Mouse (Mus musculus): ENCODE results near the gene Anks1.

The Anks1 gene

GRCm38 (mm10) chr17:28000389-28000788 lies 91.3 kb downstream of the Anks1 start:
- Histone ChIP-seq H3K4me3 (replicated peaks; ENCODE audit: low read length) (peak overlapping the region; percentile 50), H3K36me3 (ENCODE audit: insufficient read depth, low read length) (peaks cover 48% of the 10 kb centered on the region), H3K9me3 (ENCODE audit: low read length) (no peaks in the 10 kb centered on the region), H3K4me1 (replicated peaks; ENCODE audit: low read depth, low read length) (peaks cover 63% of the 10 kb centered on the region), H3K27me3 (ENCODE audit: insufficient read depth, low read length) (peaks cover 15% of the 10 kb centered on the region)
- TF ChIP-seq POU5F1 (IDR thresholded peaks at IDR 0.05; ENCODE audit: borderline replicate concordance, low read length), result no peak
- no peak for TF ChIP-seq CTCF (conservative IDR thresholded peaks at IDR 0.05; ENCODE audit: low read length)
- TF ChIP-seq NANOG (IDR thresholded peaks at IDR 0.05; ENCODE audit: borderline replicate concordance, low read length), result no peak

- Histone ChIP-seq H3K4me1 (replicated peaks; ENCODE audit: low read depth, low read length) (peaks cover 58% of the 10 kb centered on the region), H3K4me3 (replicated peaks; ENCODE audit: low read length) (peak overlapping the region; percentile 29), H3K27me3 (ENCODE audit: insufficient read depth, low read length) (peaks cover 16% of the 10 kb centered on the region), H3K9me3 (ENCODE audit: low read length) (no peaks in the 10 kb centered on the region), H3K36me3 (ENCODE audit: insufficient read depth, low read length) (peaks cover 47% of the 10 kb centered on the region)
- no peak for TF ChIP-seq CTCF (conservative IDR thresholded peaks at IDR 0.05; ENCODE audit: low read length)
- TF ChIP-seq NANOG (IDR thresholded peaks at IDR 0.05; ENCODE audit: borderline replicate concordance, low read length), result no peak
- TF ChIP-seq POU5F1 (IDR thresholded peaks at IDR 0.05; ENCODE audit: borderline replicate concordance, low read length), result no peak
These were observed 91.7 kb downstream of the Anks1 start for GRCm38 (mm10) chr17:28000851-28001250.

- Histone ChIP-seq H3K36me3 (ENCODE audit: insufficient read depth, low read length) (peaks cover 44% of the 10 kb centered on the region), H3K27me3 (ENCODE audit: insufficient read depth, low read length) (peaks cover 16% of the 10 kb centered on the region), H3K9me3 (ENCODE audit: low read length) (no peaks in the 10 kb centered on the region), H3K4me1 (replicated peaks; ENCODE audit: low read depth, low read length) (peaks cover 72% of the 10 kb centered on the region), H3K4me3 (replicated peaks; ENCODE audit: low read length) (no peak overlapping the region)
- TF ChIP-seq CTCF (conservative IDR thresholded peaks at IDR 0.05; ENCODE audit: low read length) (no peak), NANOG (IDR thresholded peaks at IDR 0.05; ENCODE audit: borderline replicate concordance, low read length) (no peak), POU5F1 (IDR thresholded peaks at IDR 0.05; ENCODE audit: borderline replicate concordance, low read length) (no peak)
These were observed 96.3 kb downstream of the Anks1 start for GRCm38 (mm10) chr17:28005393-28005792.

- H3K4me1 ChIP-seq (replicated peaks; ENCODE audit: low read depth, low read length), result peaks cover 63% of the 10 kb centered on the region
- peaks cover 16% of the 10 kb centered on the region for H3K27me3 ChIP-seq (ENCODE audit: insufficient read depth, low read length)
- peaks cover 52% of the 10 kb centered on the region for H3K36me3 ChIP-seq (ENCODE audit: insufficient read depth, low read length)
- TF ChIP-seq CTCF (conservative IDR thresholded peaks at IDR 0.05; ENCODE audit: low read length) (no peak), NANOG (IDR thresholded peaks at IDR 0.05; ENCODE audit: borderline replicate concordance, low read length) (no peak), POU5F1 (IDR thresholded peaks at IDR 0.05; ENCODE audit: borderline replicate concordance, low read length) (no peak)
- H3K4me3 ChIP-seq (replicated peaks; ENCODE audit: low read length), result no peak overlapping the region
- no peaks in the 10 kb centered on the region for H3K9me3 ChIP-seq (ENCODE audit: low read length)
These were observed 97.1 kb downstream of the Anks1 start for GRCm38 (mm10) chr17:28006208-28006607.

GRCm38 (mm10) chr17:28006611-28007010 lies 97.5 kb downstream of the Anks1 start:
- Histone ChIP-seq H3K9me3 (ENCODE audit: low read length) (no peaks in the 10 kb centered on the region), H3K36me3 (ENCODE audit: insufficient read depth, low read length) (peaks cover 55% of the 10 kb centered on the region), H3K4me3 (replicated peaks; ENCODE audit: low read length) (no peak overlapping the region), H3K4me1 (replicated peaks; ENCODE audit: low read depth, low read length) (peaks cover 59% of the 10 kb centered on the region), H3K27me3 (ENCODE audit: insufficient read depth, low read length) (peaks cover 16% of the 10 kb centered on the region)
- TF ChIP-seq NANOG (IDR thresholded peaks at IDR 0.05; ENCODE audit: borderline replicate concordance, low read length) (no peak), CTCF (conservative IDR thresholded peaks at IDR 0.05; ENCODE audit: low read length) (no peak), POU5F1 (IDR thresholded peaks at IDR 0.05; ENCODE audit: borderline replicate concordance, low read length) (no peak)

- TF ChIP-seq CTCF (conservative IDR thresholded peaks at IDR 0.05; ENCODE audit: low read length) (no peak), POU5F1 (IDR thresholded peaks at IDR 0.05; ENCODE audit: borderline replicate concordance, low read length) (no peak), NANOG (IDR thresholded peaks at IDR 0.05; ENCODE audit: borderline replicate concordance, low read length) (no peak)
- Histone ChIP-seq H3K9me3 (ENCODE audit: low read length) (no peaks in the 10 kb centered on the region), H3K4me3 (replicated peaks; ENCODE audit: low read length) (peak overlapping the region; percentile 70), H3K36me3 (ENCODE audit: insufficient read depth, low read length) (peaks cover 62% of the 10 kb centered on the region), H3K27me3 (ENCODE audit: insufficient read depth, low read length) (peaks cover 16% of the 10 kb centered on the region), H3K4me1 (replicated peaks; ENCODE audit: low read depth, low read length) (peaks cover 56% of the 10 kb centered on the region)
These were observed 98.2 kb downstream of the Anks1 start for GRCm38 (mm10) chr17:28007179-28007811.

GRCm38 (mm10) chr17:28007857-28008564 lies 98.9 kb downstream of the Anks1 start:
- H3K9me3 ChIP-seq (ENCODE audit: low read length), result no peaks in the 10 kb centered on the region
- no peak for TF ChIP-seq POU5F1 (IDR thresholded peaks at IDR 0.05; ENCODE audit: borderline replicate concordance, low read length)
- TF ChIP-seq NANOG (IDR thresholded peaks at IDR 0.05; ENCODE audit: borderline replicate concordance, low read length), result no peak
- no peak for TF ChIP-seq CTCF (conservative IDR thresholded peaks at IDR 0.05; ENCODE audit: low read length)
- peak overlapping the region; percentile 70 for H3K4me3 ChIP-seq (replicated peaks; ENCODE audit: low read length)
- H3K4me1 ChIP-seq (replicated peaks; ENCODE audit: low read depth, low read length), result peaks cover 56% of the 10 kb centered on the region
- H3K36me3 ChIP-seq (ENCODE audit: insufficient read depth, low read length), result peaks cover 64% of the 10 kb centered on the region
- peaks cover 16% of the 10 kb centered on the region for H3K27me3 ChIP-seq (ENCODE audit: insufficient read depth, low read length)

- Histone ChIP-seq H3K9me3 (ENCODE audit: low read length) (no peaks in the 10 kb centered on the region), H3K4me1 (replicated peaks; ENCODE audit: low read depth, low read length) (peaks cover 56% of the 10 kb centered on the region), H3K36me3 (ENCODE audit: insufficient read depth, low read length) (peaks cover 61% of the 10 kb centered on the region), H3K27me3 (ENCODE audit: insufficient read depth, low read length) (peaks cover 16% of the 10 kb centered on the region), H3K4me3 (replicated peaks; ENCODE audit: low read length) (peak overlapping the region; percentile 70)
- TF ChIP-seq POU5F1 (IDR thresholded peaks at IDR 0.05; ENCODE audit: borderline replicate concordance, low read length) (no peak), NANOG (IDR thresholded peaks at IDR 0.05; ENCODE audit: borderline replicate concordance, low read length) (no peak), CTCF (conservative IDR thresholded peaks at IDR 0.05; ENCODE audit: low read length) (no peak)
These were observed 99.5 kb downstream of the Anks1 start for GRCm38 (mm10) chr17:28008565-28008981.

All from E14TG2a.4 (cell line).